25 mouse cellular contexts compared by ENCODE assay signal in genomic region chr1:19565755-19566154, GRCm38 (mm10).
DNase-seq lines count a peak whose midpoint lies in the region; ATAC-seq and TF ChIP-seq lines count a peak whose summit lies in the region.
"Had no signal": no experiment of that assay in that cellular context is flagged by ENCODE, and none has a peak within 500 bp of the region (broad histone marks: within the 10 kb centered on the region; RNA-seq: fewer than 3 reads in every experiment).

No protein-coding gene starts in this region.

- peak; percentile 28 for DNase-seq in brain, embryonic 14.5 days (ENCODE audit: low read depth)
- no peak for DNase-seq in left cerebral cortex, postnatal 10 days (ENCODE audit: extremely low spot score in 1 of 2, low spot score in 2 of 2)
- DNase-seq in left cerebral cortex, adult 2 months (ENCODE audit: extremely low spot score in 1 of 2, low spot score in 2 of 2), result no peak
- no peak for DNase-seq in spleen, adult 18-20 months
- no peak for DNase-seq in embryo, embryonic 9.5 days (ENCODE audit: extremely low spot score)
- DNase-seq: adrenal gland, adult 2 months; adrenal gland, postnatal 14 days; cerebellum, adult 11-12 months; cerebellum, adult 8-10 months; cerebellum, postnatal 10 days; cerebellum, postnatal 36 days; embryo, embryonic 11 days; gastrocnemius, postnatal 10 days; gastrocnemius, postnatal 36 days; heart, adult 2 months had no signal

- WGBS in embryonic facial prominence, embryonic 12.5 days, result 33% methylated on average over 3 of the region's 3 CpGs
- 20% methylated on average over 3 of the region's 3 CpGs for WGBS in embryonic facial prominence, embryonic 15.5 days
- WGBS in midbrain, embryonic 15.5 days, result 37% methylated on average over 3 of the region's 3 CpGs

- no peaks in the 10 kb centered on the region for H3K9me3 ChIP-seq in embryonic facial prominence, embryonic 12.5 days
- H3K9me3 ChIP-seq in embryonic facial prominence, embryonic 15.5 days (replicated peaks), result no peaks in the 10 kb centered on the region
- H3K9me3 ChIP-seq in midbrain, embryonic 15.5 days, result no peaks in the 10 kb centered on the region
- H3K9me3 ChIP-seq: forebrain, embryonic 10.5 days; forebrain, embryonic 13.5 days; hindbrain, embryonic 12.5 days; hindbrain, embryonic 15.5 days had no signal

- no peak overlapping the region for H3K4me2 ChIP-seq in embryonic facial prominence, embryonic 12.5 days (replicated peaks)
- no peak overlapping the region for H3K4me2 ChIP-seq in embryonic facial prominence, embryonic 15.5 days (replicated peaks)
- H3K4me2 ChIP-seq in midbrain, embryonic 15.5 days, result no peak overlapping the region
- H3K4me2 ChIP-seq: forebrain, embryonic 13.5 days; heart, embryonic 11.5 days; hindbrain, embryonic 12.5 days; hindbrain, embryonic 15.5 days had no signal

- no peak overlapping the region for H3K4me3 ChIP-seq in embryonic facial prominence, embryonic 12.5 days
- H3K4me3 ChIP-seq in embryonic facial prominence, embryonic 15.5 days (replicated peaks), result no peak overlapping the region
- H3K4me3 ChIP-seq in midbrain, embryonic 15.5 days, result no peak overlapping the region
- no peak overlapping the region for H3K4me3 ChIP-seq in left cerebral cortex, adult 2 months
- H3K4me3 ChIP-seq: forebrain, embryonic 10.5 days; forebrain, embryonic 13.5 days; heart, adult 2 months; hindbrain, embryonic 12.5 days; hindbrain, embryonic 15.5 days had no signal

- H3K27me3 ChIP-seq in embryonic facial prominence, embryonic 12.5 days, result no peaks in the 10 kb centered on the region
- H3K27me3 ChIP-seq in embryonic facial prominence, embryonic 15.5 days, result no peaks in the 10 kb centered on the region
- H3K27me3 ChIP-seq in midbrain, embryonic 15.5 days (replicated peaks), result no peaks in the 10 kb centered on the region
- H3K27me3 ChIP-seq: forebrain, embryonic 13.5 days; hindbrain, embryonic 12.5 days; hindbrain, embryonic 15.5 days had no signal

- peak; percentile 15; the same call in 1 of the 2 replicates for ATAC-seq in embryonic facial prominence, embryonic 12.5 days (ENCODE audit: insufficient number of reproducible peaks, insufficient read depth, low FRiP score, low TSS enrichment)
- ATAC-seq in embryonic facial prominence, embryonic 15.5 days (ENCODE audit: insufficient number of reproducible peaks, low FRiP score, low TSS enrichment, low read depth), result no peak; the same call in 1 of the 2 replicates
- ATAC-seq in midbrain, embryonic 15.5 days (replicated peaks), result peak; percentile 65; the same call in 1 of the 2 replicates
- ATAC-seq: CD4-positive, CD25-positive, alpha-beta regulatory T cell, adult 4 months; forebrain, embryonic 13.5 days; forebrain, embryonic 16.5 days had no signal

- H3K36me3 ChIP-seq in embryonic facial prominence, embryonic 12.5 days, result no peaks in the 10 kb centered on the region
- H3K36me3 ChIP-seq in embryonic facial prominence, embryonic 15.5 days, result no peaks in the 10 kb centered on the region
- no peaks in the 10 kb centered on the region for H3K36me3 ChIP-seq in midbrain, embryonic 15.5 days (replicated peaks)
- H3K36me3 ChIP-seq: forebrain, embryonic 10.5 days; hindbrain, embryonic 12.5 days; hindbrain, embryonic 15.5 days had no signal

- no peak for TF ChIP-seq CTCF in brain, embryonic 14.5 days (IDR thresholded peaks at IDR 0.05; ENCODE audit: borderline replicate concordance, extremely low read depth, insufficient read depth, insufficient read length)
- no peak for TF ChIP-seq CTCF in left cerebral cortex, adult 2 months (IDR thresholded peaks at IDR 0.05)

- H3K4me1 ChIP-seq in embryonic facial prominence, embryonic 12.5 days, result peaks cover 3% of the 10 kb centered on the region; the same call in 1 of the 2 replicates
- H3K4me1 ChIP-seq in embryonic facial prominence, embryonic 15.5 days, result peaks cover 8% of the 10 kb centered on the region; the same call in 1 of the 2 replicates
- H3K4me1 ChIP-seq in midbrain, embryonic 15.5 days, result no peaks in the 10 kb centered on the region
- H3K4me1 ChIP-seq: forebrain, embryonic 13.5 days; hindbrain, embryonic 12.5 days; hindbrain, embryonic 15.5 days had no signal

- intact Hi-C loops in left cerebral cortex, postnatal 10 days (cut with DNase I), result no loop called here
- intact Hi-C loops in left cerebral cortex, adult 2 months (cut with DNase I), result no loop called here

- H3K9ac ChIP-seq in embryonic facial prominence, embryonic 12.5 days, result no peak overlapping the region
- no peak overlapping the region for H3K9ac ChIP-seq in embryonic facial prominence, embryonic 15.5 days
- H3K9ac ChIP-seq in midbrain, embryonic 15.5 days, result no peak overlapping the region
- H3K9ac ChIP-seq: forebrain, embryonic 13.5 days; hindbrain, embryonic 12.5 days; hindbrain, embryonic 15.5 days had no signal

- TF ChIP-seq POLR2A in brain, embryonic 14.5 days (IDR thresholded peaks at IDR 0.05; ENCODE audit: borderline replicate concordance, extremely low read depth, insufficient read depth, insufficient read length, poor library complexity, severe bottlenecking), result no peak

- H3K27ac ChIP-seq in embryonic facial prominence, embryonic 12.5 days, result 0 out of 2 replicates have a peak overlapping the region, but pooled peaks have one; percentile 60
- H3K27ac ChIP-seq in embryonic facial prominence, embryonic 15.5 days (replicated peaks), result peak overlapping the region; percentile 55
- H3K27ac ChIP-seq in midbrain, embryonic 15.5 days, result no peak overlapping the region
- no peak overlapping the region for H3K27ac ChIP-seq in left cerebral cortex, adult 2 months
- H3K27ac ChIP-seq: forebrain, embryonic 10.5 days; forebrain, embryonic 13.5 days; heart, adult 2 months; hindbrain, embryonic 12.5 days; hindbrain, embryonic 15.5 days had no signal

Comparison
In these comparisons a context has a peak if more than half of its experiments do, and no peak if none do; other contexts are left out.
1. H3K27ac ChIP-seq: peak in embryonic facial prominence, embryonic 12.5 days (single experiment) and embryonic facial prominence, embryonic 15.5 days (single experiment); none in midbrain, embryonic 15.5 days (single experiment) and left cerebral cortex, adult 2 months (single experiment).